Mouse (Mus musculus) G1E (cell line): ENCODE results near the gene Stim1. TPM values are rescaled to one million over a fixed set of nuclear protein-coding genes. Genes with fewer than 3 reads are reported as not detected.
A peak's percentile ranks its signal among the peaks of the same experiment; 100 is the strongest.

ENCODE experiments used
- ATAC-seq: 2 replicates; pipeline ENCODE4 v1.8.0; 2016; ENCODE audit warnings: mild to moderate bottlenecking; ENCODE audit not compliant: insufficient number of reproducible peaks, poor library complexity, low FRiP score, severe bottlenecking; ENCODE audit errors: extremely low read depth
- DNase-seq: peaks from one replicate; pipeline ENCODE4 v3.0.0; 2012; ENCODE audit warnings: low spot score
- H3K27me3 ChIP-seq: 2 replicates; pipeline ENCODE4 v1.6.1; 2012; ENCODE audit warnings: mild to moderate bottlenecking, low read length, inconsistent platforms; ENCODE audit not compliant: insufficient read depth
- H3K36me3 ChIP-seq: replicated peaks from 2 replicates; pipeline ENCODE3; 2012; ENCODE audit warnings: mild to moderate bottlenecking, inconsistent platforms
- H3K4me1 ChIP-seq: 2 replicates; pipeline ENCODE4 v1.6.1; 2012; ENCODE audit warnings: low read depth, low read length, inconsistent platforms, mixed read lengths; ENCODE audit not compliant: insufficient read depth
- H3K4me3 ChIP-seq: 2 replicates; pipeline ENCODE4 v1.5.1; 2012; ENCODE audit warnings: low read depth, mild to moderate bottlenecking, inconsistent platforms, low read length, moderate library complexity, mixed read lengths
- H3K9me3 ChIP-seq: replicated peaks from 2 replicates; pipeline ENCODE4 v1.6.1; 2012; ENCODE audit warnings: inconsistent platforms
- CTCF ChIP-seq: IDR thresholded peaks from 2 replicates; pipeline ENCODE4 v1.5.1; 2012; ENCODE audit warnings: low read depth, low read length, inconsistent platforms, mixed read lengths
- GATA1 ChIP-seq: IDR thresholded peaks from 2 replicates; pipeline ENCODE4 v1.6.1; 2012; ENCODE audit warnings: borderline replicate concordance, low read length, inconsistent platforms, mixed read lengths
- GATA2 ChIP-seq: IDR thresholded peaks from 2 replicates; pipeline ENCODE4 v1.6.1; 2012; ENCODE audit warnings: low read depth, low read length, inconsistent platforms, borderline replicate concordance
- POLR2AphosphoS5 ChIP-seq: IDR thresholded peaks from 2 replicates; pipeline ENCODE4 v1.6.1; 2012; ENCODE audit warnings: low read depth, low read length, inconsistent platforms; ENCODE audit not compliant: insufficient replicate concordance
- TAL1 ChIP-seq: conservative IDR thresholded peaks from 2 replicates; pipeline ENCODE4 v1.6.1; 2012; ENCODE audit warnings: low read depth, low read length, inconsistent platforms, mixed read lengths
- polyA plus RNA-seq: library from polyadenylated mRNA; stranded (reverse); fragments of >175 nt; gene quantifications from 2 replicates; pipeline ENCODE4 v1.2.3, GENCODE M21; 2012
- total RNA-seq, 2 experiments: library from RNA; stranded (forward) in 1 of 2; stranded (reverse) in 1 of 2; fragments of 200-1000 nt in 1 of 2; fragments of >200 nt in 1 of 2; fragmentation: Nextera tagmentation in 1 of 2; gene quantifications; 2 replicates each; pipeline ENCODE4 v1.2.3; 2014 to 2017

Gene Stim1
- total and polyA plus RNA-seq, 3 experiments: 24.2 to 35.8 (median 27.3) TPM

DNA sequence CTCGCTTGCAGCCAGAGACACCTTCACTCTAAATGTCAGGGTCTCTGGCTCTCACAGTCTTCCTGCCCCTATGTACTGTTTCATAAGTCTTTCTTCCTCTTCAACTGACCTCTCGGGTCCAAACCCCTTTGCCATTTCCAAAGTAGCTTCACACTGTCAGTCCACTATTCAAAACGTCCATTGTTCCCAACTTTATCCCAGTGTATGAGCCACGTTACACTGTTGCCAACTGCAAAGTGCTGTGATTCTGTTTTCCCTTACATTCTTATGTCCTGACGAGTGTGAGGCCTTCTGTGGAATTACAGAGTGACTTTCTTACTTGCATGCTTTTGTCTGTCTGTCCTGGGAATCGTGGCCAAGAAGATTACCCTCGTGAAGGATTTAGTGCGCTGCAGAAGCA lies 200.0 kb downstream of the Stim1 start:
- H3K4me1 ChIP-seq: no peaks in the 10 kb centered on the region; the same call in 1 of the 2 replicates
- peaks cover 90% of the 10 kb centered on the region for H3K36me3 ChIP-seq
- no peaks in the 10 kb centered on the region for H3K27me3 ChIP-seq
- ATAC-seq (no peak), DNase-seq (no peak)
- H3K4me3 ChIP-seq: no peak overlapping the region
- TF ChIP-seq GATA1 (no peak), GATA2 (no peak), POLR2AphosphoS5 (no peak), CTCF (no peak)
- no peaks in the 10 kb centered on the region for H3K9me3 ChIP-seq

- Histone ChIP-seq H3K4me1 (no peaks in the 10 kb centered on the region; the same call in 1 of the 2 replicates), H3K9me3 (no peaks in the 10 kb centered on the region), H3K4me3 (no peak overlapping the region), H3K36me3 (peaks cover 55% of the 10 kb centered on the region), H3K27me3 (no peaks in the 10 kb centered on the region)
- ATAC-seq (no peak; the same call in 1 of the 2 replicates), DNase-seq (no peak)
- TF ChIP-seq CTCF (no peak), POLR2AphosphoS5 (peak; percentile 64; the same call in 1 of the 2 replicates)
Observed at GRCm38 (mm10) chr7:102472675-102473074, 205.1 kb downstream of the Stim1 start.

- peaks cover 19% of the 10 kb centered on the region for H3K36me3 ChIP-seq
- peaks cover 3% of the 10 kb centered on the region; the same call in 1 of the 2 replicates for H3K27me3 ChIP-seq
- ATAC-seq: no peak
- peaks cover 18% of the 10 kb centered on the region for H3K4me1 ChIP-seq
- no peaks in the 10 kb centered on the region for H3K9me3 ChIP-seq
- DNase-seq: no peak
- TF ChIP-seq GATA1: no peak
- TF ChIP-seq TAL1: no peak
- TF ChIP-seq POLR2AphosphoS5: no peak
- no peak for TF ChIP-seq CTCF
- TF ChIP-seq GATA2: no peak
- H3K4me3 ChIP-seq: no peak overlapping the region
Observed at GRCm38 (mm10) chr7:102476601-102477000, 209.0 kb downstream of the Stim1 start.

GRCm38 (mm10) chr7:102477377-102477776 lies 209.8 kb downstream of the Stim1 start:
- H3K27me3 ChIP-seq: peaks cover 3% of the 10 kb centered on the region; the same call in 1 of the 2 replicates
- peaks cover 18% of the 10 kb centered on the region for H3K4me1 ChIP-seq
- no peak overlapping the region for H3K4me3 ChIP-seq
- H3K36me3 ChIP-seq: peaks cover 14% of the 10 kb centered on the region
- H3K9me3 ChIP-seq: no peaks in the 10 kb centered on the region
- no peak for ATAC-seq
- DNase-seq: no peak
- TF ChIP-seq POLR2AphosphoS5 (no peak), TAL1 (no peak), CTCF (no peak), GATA1 (no peak), GATA2 (no peak)

GRCm38 (mm10) chr7:102478425-102478824 lies 210.8 kb downstream of the Stim1 start:
- TF ChIP-seq TAL1: no peak
- no peak for TF ChIP-seq GATA1
- no peak for TF ChIP-seq GATA2
- TF ChIP-seq CTCF: no peak
- TF ChIP-seq POLR2AphosphoS5: no peak
- H3K4me1 ChIP-seq: peaks cover 21% of the 10 kb centered on the region
- H3K27me3 ChIP-seq: peaks cover 8% of the 10 kb centered on the region
- no peaks in the 10 kb centered on the region for H3K9me3 ChIP-seq
- H3K4me3 ChIP-seq: no peak overlapping the region
- DNase-seq: no peak
- ATAC-seq: no peak
- peaks cover 11% of the 10 kb centered on the region for H3K36me3 ChIP-seq

DNA sequence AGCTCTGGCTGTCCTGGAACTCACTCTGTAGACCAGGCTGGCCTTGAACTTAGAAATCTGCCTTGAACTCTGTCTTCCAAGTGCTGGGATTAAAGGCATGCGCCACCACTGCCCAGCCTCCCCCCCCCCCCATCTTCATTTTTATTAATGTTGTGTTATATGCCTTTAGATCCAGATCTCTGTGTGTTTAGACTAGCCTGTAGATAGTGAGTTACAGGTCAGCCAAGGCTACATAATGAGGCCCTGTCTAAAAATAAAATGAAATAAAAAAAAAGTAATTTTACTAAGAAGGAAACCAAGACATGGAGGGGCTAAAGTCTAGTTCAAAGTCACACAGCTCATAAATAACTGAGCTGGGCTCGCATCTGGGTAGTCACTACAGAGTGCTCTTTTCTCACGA lies 211.3 kb downstream of the Stim1 start:
- peaks cover 24% of the 10 kb centered on the region for H3K4me1 ChIP-seq
- ATAC-seq: no peak

More for the DNA sequence above, 211.3 kb downstream of the Stim1 start:
- H3K27me3 ChIP-seq: peaks cover 8% of the 10 kb centered on the region
- TF ChIP-seq POLR2AphosphoS5 (no peak), CTCF (no peak), GATA2 (no peak), TAL1 (no peak), GATA1 (no peak)
- no peaks in the 10 kb centered on the region for H3K9me3 ChIP-seq
- no peak for DNase-seq
- no peak overlapping the region for H3K4me3 ChIP-seq
- H3K36me3 ChIP-seq: peaks cover 11% of the 10 kb centered on the region
